15 mouse cellular contexts compared by ENCODE assay signal in genomic region chr2:173282191-173282590, GRCm38 (mm10). TPM values are rescaled to one million over a fixed set of nuclear protein-coding genes. Genes with fewer than 3 reads are reported as not detected.
"Had no signal": no experiment of that assay in that cellular context is flagged by ENCODE, and none has a peak within 500 bp of the region (broad histone marks: within the 10 kb centered on the region; RNA-seq: fewer than 3 reads in every experiment).

No protein-coding gene starts in this region.

- H3K27ac ChIP-seq: macrophage; midbrain, embryonic 13.5 days; midbrain, embryonic 15.5 days; neural tube, embryonic 12.5 days had no signal

- DNase-seq: lung, adult 18-20 months; lung, embryonic 14.5 days; lung, postnatal 14 days; lung, postnatal 36 days; right cerebral cortex, postnatal 14 days; thymus, adult 18-20 months; thymus, postnatal 14 days; thymus, postnatal 36 days had no signal

- H3K4me2 ChIP-seq: lung, embryonic 14.5 days; midbrain, embryonic 11.5 days; midbrain, embryonic 13.5 days; midbrain, embryonic 15.5 days; neural tube, embryonic 12.5 days had no signal

- H3K4me3 ChIP-seq: megakaryocyte, embryonic 14.5 days; midbrain, embryonic 13.5 days; midbrain, embryonic 15.5 days; neural tube, embryonic 12.5 days had no signal

- H3K36me3 ChIP-seq: midbrain, embryonic 13.5 days; midbrain, embryonic 15.5 days; neural tube, embryonic 12.5 days had no signal

- H3K27me3 ChIP-seq: midbrain, embryonic 15.5 days; neural tube, embryonic 12.5 days had no signal

- H3K9ac ChIP-seq: lung, embryonic 14.5 days; midbrain, embryonic 13.5 days; midbrain, embryonic 15.5 days; neural tube, embryonic 12.5 days had no signal

- H3K9me3 ChIP-seq: midbrain, embryonic 13.5 days; midbrain, embryonic 15.5 days; neural tube, embryonic 12.5 days had no signal

- ATAC-seq: midbrain, embryonic 13.5 days; midbrain, embryonic 15.5 days had no signal

RNA-seq across cellular contexts. Expression of gene Pmepa1, which starts 5.9 kb away (rescaled TPM):
- total RNA-seq: neutrophil, adult 5-6 weeks had no signal
